Mouse (Mus musculus) left cerebral cortex, postnatal 25 days (tissue): ENCODE results near the gene Dnmt3l. TPM values are rescaled to one million over a fixed set of nuclear protein-coding genes. Genes with fewer than 3 reads are reported as not detected.
"Not testable (repeated sequence)": the region's sequence is repeated elsewhere in the genome, so short reads cannot be mapped to it uniquely, and the experiment has no call there.

Experiments used
- DNase-seq, 2 experiments: peaks; one replicate each; pipeline ENCODE4 v3.0.0; 2022; ENCODE audit warnings: low spot score in 2 of 2, mixed read lengths in 1 of 2
- intact Hi-C: fragments of 180-260 bp; cut with DNase I; formaldehyde crosslinking; loops from one replicate; pipeline ENCODE4 v1.15.1; 2025
- total RNA-seq, 2 experiments: library from RNA; stranded (reverse); gene quantifications; 2 replicates each; pipeline ENCODE4 v1.2.3; 2021

The Dnmt3l gene
- total RNA-seq, 2 experiments from 2014 or later = not detected

DNA sequence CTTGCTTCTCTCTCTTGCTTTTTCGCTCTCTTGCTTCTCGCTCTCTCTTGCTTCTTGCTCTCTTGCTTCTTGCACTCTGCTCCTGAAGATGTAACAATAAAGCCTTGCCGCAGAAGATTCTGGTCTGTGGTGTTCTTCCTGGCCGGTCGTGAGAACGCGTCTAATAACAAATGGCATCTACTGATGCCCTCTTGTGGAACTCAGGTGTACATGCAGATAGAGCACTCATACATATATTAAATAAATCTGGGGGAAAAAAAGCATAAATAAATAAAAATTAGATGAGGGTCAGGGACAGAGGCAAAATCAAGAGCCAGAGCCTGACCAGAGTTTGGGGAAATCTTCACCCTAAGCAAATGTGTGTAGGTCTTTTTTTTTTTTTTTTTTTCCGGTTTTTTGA lies 16.3 kb upstream of the Dnmt3l start:
- intact Hi-C loops, DNase-seq: not testable (repeated sequence)

DNA sequence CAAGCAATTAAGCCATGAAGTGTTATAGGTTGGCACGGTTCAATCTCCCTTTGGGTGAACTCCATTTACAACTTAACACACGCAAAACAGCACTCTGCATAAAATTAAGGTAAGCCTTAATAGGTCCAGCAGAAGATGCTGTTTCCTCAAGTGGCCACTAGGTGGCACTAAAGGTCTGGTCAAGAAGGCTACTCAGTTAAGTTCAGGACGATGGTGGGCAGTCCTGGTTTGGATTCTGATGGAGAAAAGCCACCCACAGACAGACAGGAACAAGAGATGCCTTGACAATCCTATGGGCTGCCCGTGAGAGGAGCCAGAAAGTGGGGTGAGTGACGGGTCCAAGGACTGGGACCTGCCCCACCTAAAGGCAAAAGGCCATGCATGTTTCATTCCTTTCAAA lies 13.6 kb upstream of the Dnmt3l start:
- intact Hi-C loops = no loop called here
- DNase-seq = peak; percentile 63 to 75

GRCm38 (mm10) chr10:78029080-78029479 lies 12.7 kb upstream of the Dnmt3l start:
- DNase-seq = no peak
- intact Hi-C loops = no loop called here

DNA sequence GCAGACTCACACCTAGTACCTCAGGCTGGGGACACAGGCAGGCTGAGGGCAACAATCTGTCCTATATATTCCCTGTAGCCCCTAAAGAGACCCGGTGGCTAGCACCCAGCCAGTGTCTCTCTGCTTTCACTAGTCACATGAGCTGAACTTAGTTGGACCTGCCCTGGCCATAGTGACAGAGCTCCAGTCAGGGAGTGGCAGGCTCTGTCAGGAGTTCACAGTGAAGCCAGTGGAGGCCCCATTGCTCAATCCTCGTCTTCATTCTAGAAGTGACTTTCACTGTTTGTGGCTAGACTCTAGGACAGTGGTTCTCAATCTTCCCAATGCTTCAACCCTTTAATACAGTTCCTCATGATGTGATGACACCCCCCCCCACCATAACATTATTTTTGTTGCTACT lies 9.8 kb upstream of the Dnmt3l start:
- DNase-seq = no peak
- intact Hi-C loops = loop anchor here (1.0 kb wide), 1 partner anchor 128 kb away; no protein-coding TSS in a partner anchor

DNA sequence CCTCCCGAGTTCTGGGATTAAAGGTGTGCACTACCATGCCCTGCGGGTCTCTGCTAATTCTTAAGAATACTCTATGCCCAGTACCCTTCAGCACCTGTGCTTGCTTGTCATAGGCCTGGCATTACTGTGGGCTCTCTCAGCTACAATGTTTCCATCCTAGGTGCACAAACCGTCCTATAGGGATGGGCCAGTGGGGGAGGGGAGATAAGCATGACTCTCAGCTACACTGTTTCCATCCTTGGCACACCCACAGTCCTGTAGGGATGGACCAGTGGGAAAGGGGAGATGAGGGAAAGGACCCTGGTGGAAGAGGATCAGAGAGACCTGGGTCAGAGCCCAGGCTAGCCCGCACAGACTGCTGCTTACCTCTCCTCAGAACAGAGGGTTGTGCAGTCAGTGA lies 4.6 kb upstream of the Dnmt3l start:
- intact Hi-C loops = no loop called here
- no peak for DNase-seq

GRCm38 (mm10) chr10:78042096-78042495 lies 349 bp downstream of the Dnmt3l start:
- DNase-seq = no peak
- intact Hi-C loops = no loop called here

GRCm38 (mm10) chr10:78042697-78043405 lies 1.1 kb downstream of the Dnmt3l start:
- DNase-seq = peak; percentile 20 to 61
- intact Hi-C loops = no loop called here

DNA sequence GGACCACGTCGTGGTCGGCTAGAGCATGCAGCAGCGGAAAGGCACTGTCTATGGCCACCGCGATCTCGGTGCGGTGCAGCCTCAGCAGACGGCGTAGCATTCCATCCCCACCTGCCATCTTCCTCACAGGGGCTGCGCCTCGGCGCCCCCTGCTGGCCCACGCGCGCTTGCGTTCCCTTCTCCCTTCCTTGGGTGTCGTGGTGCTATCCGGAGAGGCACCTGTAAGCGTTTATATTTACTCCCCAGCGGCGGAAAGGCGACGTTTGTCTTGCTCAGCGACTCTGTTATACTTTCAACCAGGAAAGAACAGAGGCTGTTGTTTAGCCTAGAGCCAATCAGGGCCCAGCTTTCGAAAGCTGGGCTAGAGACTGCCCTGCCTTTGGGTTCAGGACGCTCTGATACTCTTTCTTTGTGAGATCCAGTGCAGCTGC lies 1.7 kb downstream of the Dnmt3l start, which contains the start of gene Aire:
TSS of gene Aire (minus strand) at position 205 of the 431 bp plus-strand sequence.
- intact Hi-C loops = no loop called here
- peak; percentile 43 to 47 for DNase-seq

DNA sequence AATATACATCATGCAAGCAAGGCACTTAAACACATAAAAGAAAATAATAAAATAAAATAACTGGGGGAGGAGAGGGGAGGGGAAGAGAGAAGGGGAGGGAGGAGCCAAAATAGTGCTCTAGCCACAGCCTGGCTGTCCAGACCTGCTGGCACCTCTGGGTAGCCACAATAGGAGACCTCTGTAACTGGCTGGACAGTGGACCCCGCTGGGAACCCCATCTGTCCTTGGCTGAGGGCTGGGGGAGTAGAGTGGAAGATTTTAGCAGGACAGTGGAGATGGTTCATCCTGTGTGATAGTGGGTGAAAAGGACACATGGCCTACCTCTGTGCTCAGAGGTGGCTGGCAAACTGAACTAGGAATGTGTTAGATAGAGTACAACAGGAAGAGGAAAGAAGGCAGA lies 2.8 kb downstream of the Dnmt3l start:
- no peak for DNase-seq
- intact Hi-C loops = no loop called here

DNA sequence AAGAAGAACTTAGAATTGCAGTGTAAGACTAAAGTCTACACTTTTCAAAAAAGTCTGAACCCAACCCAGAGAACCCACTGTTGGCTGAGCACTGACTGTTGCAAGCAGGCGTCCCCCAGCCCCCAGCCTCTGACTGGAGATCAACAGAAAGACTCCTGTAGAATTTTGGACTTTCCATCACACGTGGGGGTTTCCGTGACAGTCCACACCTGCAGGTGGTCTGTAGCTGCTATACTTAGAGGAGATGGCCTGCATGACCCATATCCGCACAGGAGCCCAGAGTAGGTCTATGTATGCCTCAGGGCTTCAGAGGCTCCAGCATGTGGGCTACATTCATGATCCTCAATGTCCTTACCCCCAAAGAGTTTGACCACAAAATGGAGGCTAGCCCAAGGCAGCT lies 4.6 kb downstream of the Dnmt3l start:
- intact Hi-C loops = no loop called here
- no peak for DNase-seq

DNA sequence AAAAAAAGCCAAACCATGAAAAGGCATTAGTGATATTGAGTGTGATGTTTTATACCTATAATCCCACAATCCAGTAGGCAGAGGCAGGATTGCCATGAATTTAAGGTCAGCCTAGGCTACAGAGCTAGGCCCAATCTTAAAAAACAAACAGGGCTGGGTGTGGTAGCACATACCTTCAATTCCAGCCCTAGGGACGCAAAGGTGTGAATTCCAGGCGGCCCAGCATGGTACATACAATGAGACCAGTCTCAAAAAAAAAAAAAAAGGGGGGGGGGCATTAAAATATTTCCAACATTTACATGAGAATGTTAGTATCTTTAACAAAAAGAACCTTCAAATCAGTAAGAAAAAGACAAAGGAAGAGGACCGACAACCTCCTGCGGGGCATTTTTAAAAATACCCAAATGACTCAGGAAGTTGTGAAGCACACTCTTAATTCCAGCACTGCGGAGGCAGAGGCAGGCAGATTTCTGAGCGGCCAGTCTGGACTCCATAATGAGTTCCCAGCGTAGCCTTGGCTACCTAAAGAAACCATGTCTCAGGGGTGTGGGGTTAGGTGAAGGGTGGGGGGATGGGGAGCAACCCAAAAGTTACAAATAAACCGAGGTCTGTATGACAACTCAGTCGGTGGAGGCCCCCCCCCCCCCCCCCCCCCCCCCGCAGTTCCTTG lies 6.4 kb downstream of the Dnmt3l start:
- DNase-seq = no peak
- intact Hi-C loops = no loop called here

DNA sequence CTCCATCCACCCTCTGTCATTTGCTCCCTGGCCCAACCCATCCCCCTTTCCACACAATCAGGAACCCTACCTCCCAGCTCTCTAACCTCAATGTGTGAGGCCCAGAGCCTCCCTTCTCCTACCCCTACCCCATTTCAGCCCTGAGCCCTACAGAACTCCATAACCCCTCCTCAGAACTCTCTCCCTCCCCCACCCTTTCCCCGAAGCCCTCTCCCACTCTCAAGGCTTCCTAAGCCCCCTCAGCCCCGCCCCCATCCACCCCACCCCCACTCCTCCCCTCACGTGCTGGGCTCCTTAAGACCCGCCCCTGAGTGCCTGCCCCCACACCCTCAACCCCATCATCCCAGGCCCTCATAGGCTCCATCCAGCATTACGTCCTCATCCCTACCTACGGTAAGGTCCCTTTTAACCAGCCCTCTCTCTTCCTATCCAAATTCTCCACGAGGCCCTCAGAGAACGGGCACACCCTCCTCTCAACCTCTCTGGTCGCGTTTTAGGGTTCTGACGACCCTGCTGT lies 7.8 kb downstream of the Dnmt3l start:
- intact Hi-C loops = no loop called here
- no peak for DNase-seq

GRCm38 (mm10) chr10:78054633-78055565 lies 13.2 kb downstream of the Dnmt3l start:
- no peak for DNase-seq
- intact Hi-C loops = no loop called here

DNA sequence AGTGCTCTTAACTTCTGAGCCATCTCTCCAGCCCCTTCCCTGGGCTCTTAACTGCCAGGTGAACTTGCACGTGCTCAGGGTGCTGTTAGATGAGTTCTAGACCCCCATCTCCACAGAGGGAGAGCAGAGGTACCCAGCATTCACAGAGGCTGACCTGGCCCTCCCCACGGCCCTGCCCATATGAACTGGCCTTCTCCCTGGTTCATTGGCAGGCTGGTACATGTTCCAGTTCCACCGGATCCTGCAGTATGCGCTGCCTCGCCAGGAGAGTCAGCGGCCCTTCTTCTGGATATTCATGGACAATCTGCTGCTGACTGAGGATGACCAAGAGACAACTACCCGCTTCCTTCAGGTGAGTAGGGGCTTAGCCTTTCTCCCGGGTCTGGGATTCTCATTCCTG lies 15.3 kb downstream of the Dnmt3l start:
- intact Hi-C loops = no loop called here
- no peak for DNase-seq

DNA sequence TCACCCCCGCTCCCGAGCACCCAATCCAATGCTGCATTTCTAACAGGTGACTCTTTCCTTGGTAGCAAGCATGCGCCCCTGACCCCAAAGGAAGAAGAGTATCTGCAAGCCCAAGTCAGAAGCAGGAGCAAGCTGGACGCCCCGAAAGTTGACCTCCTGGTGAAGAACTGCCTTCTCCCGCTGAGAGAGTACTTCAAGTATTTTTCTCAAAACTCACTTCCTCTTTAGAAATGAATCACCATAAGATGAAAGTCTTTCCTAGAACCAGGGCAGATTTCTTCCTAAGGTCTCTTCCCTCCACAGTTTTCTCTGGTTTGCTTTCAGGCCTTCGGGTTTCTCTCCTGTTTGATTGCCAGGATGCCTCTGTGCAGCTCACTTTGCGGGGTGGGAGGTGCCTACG lies 21.4 kb downstream of the Dnmt3l start:
- DNase-seq = no peak
- intact Hi-C loops = no loop called here

DNA sequence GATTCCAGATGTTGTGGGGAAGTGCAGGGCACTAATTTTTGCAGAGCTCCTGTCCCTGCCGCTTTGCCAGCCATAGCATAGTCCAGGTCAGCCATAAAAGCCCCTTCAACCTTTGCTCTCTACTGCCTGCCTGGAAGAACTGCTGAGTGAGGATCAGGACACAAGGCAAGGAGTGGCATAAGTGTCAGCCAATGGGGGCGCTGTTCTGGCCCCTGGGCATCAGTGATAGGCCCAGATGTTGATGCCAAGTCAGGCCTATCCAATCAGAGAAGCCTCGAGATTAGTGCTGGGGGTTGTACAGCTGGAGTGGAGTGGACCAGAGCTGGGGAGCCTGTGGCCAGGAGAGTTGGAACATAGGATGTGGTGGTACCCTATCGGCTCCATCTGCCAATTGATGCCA lies 25.5 kb downstream of the Dnmt3l start:
- intact Hi-C loops = no loop called here
- DNase-seq = no peak

DNA sequence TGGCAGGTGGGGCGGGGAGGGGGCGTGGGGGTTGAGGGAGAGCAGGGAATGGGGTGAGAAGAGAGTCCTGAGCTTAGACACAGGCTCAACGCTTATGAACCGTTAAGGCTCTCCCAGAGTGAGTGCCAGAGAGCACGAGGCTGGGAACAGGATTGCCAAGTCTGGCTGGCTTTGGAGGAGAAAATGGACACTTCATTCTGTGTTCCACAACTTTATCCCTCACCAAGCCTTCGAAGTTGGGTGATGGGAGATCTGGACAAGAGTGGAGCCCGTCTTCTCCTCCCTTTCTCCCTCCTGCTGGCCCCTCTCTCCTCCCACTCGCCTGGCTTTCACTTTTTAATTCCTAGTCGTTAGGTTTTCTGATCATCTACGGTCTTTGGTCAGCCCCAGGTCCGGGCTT lies 26.8 kb downstream of the Dnmt3l start:
- intact Hi-C loops = no loop called here
- DNase-seq = no peak

- intact Hi-C loops = loop anchor here (1.0 kb wide), 1 partner anchor 91 kb away; no protein-coding TSS in a partner anchor
- DNase-seq = peak; percentile 32 to 36
These were observed 27.6 kb downstream of the Dnmt3l start, which contains the start of gene Icosl for GRCm38 (mm10) chr10:78069101-78070011. Gene Icosl, plus strand, starts transcription at chr10:78069302.

DNA sequence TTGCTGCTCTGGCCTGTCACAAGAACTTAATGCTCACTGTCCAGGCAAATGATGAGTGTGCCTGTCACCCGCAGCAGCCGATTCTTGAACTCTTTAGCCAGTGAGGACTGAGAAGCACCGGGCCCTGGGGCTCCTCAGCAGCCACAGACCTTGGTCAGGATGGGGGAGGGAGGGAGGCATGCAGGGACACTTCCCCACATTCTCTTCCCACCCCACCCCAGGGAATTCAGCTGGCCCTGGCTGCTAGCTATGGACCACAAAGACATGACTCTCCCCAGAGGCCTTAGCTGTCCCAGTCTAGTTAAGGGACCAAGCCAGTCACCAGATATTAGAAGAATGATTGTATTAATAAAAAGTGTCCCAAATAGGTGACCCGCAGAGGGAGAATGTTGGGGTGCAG lies 32.4 kb downstream of the Dnmt3l start:
- DNase-seq = no peak
- intact Hi-C loops = no loop called here
